Mouse (Mus musculus) heart, adult 11 months (tissue): ENCODE results near the gene Ctbp2.

Experiments used
- DNase-seq: peaks from one replicate; pipeline ENCODE4 v3.0.0; 2022

Gene Ctbp2

GRCm38 (mm10) chr7:133039556-133040255, 84.4 kb downstream of the Ctbp2 start:
- no peak for DNase-seq

- DNase-seq = peak; percentile 95
Observed at GRCm38 (mm10) chr7:133037618-133038017, 86.5 kb downstream of the Ctbp2 start.

GRCm38 (mm10) chr7:133037217-133037616, 86.9 kb downstream of the Ctbp2 start:
- DNase-seq = peak; percentile 97

GRCm38 (mm10) chr7:133035901-133036300, 88.3 kb downstream of the Ctbp2 start:
- no peak for DNase-seq

- peak; percentile 97 for DNase-seq
Observed at GRCm38 (mm10) chr7:133032589-133033203, 91.5 kb downstream of the Ctbp2 start.

- peak; percentile 83 for DNase-seq
Observed at GRCm38 (mm10) chr7:133029496-133030047, 94.6 kb downstream of the Ctbp2 start.

- no peak for DNase-seq
Observed at GRCm38 (mm10) chr7:133029004-133029403, 95.2 kb downstream of the Ctbp2 start.

- no peak for DNase-seq
Observed at GRCm38 (mm10) chr7:133027930-133028329, 96.2 kb downstream of the Ctbp2 start.

GRCm38 (mm10) chr7:133024694-133025093, 99.5 kb downstream of the Ctbp2 start:
- peak; percentile 82 for DNase-seq

GRCm38 (mm10) chr7:133019481-133020020, 104.6 kb downstream of the Ctbp2 start:
- peak; percentile 92 for DNase-seq

GRCm38 (mm10) chr7:133018961-133019360, 105.2 kb downstream of the Ctbp2 start:
- peak; percentile 92 for DNase-seq

GRCm38 (mm10) chr7:133015416-133016070, 108.6 kb downstream of the Ctbp2 start:
- DNase-seq = no peak

GRCm38 (mm10) chr7:133014631-133015030, 109.5 kb downstream of the Ctbp2 start:
- peak; percentile 86 for DNase-seq

GRCm38 (mm10) chr7:133013923-133014322, 110.2 kb downstream of the Ctbp2 start:
- peak; percentile 91 for DNase-seq

GRCm38 (mm10) chr7:133012637-133013366, 111.4 kb downstream of the Ctbp2 start:
- no peak for DNase-seq

GRCm38 (mm10) chr7:133011611-133012010, 112.5 kb downstream of the Ctbp2 start:
- DNase-seq = no peak

- DNase-seq = peak; percentile 92
Observed at GRCm38 (mm10) chr7:133011191-133011590, 113.0 kb downstream of the Ctbp2 start.

- no peak for DNase-seq
Observed at GRCm38 (mm10) chr7:133010477-133010876, 113.7 kb downstream of the Ctbp2 start.

GRCm38 (mm10) chr7:133009676-133010075, 114.5 kb downstream of the Ctbp2 start:
- DNase-seq = peak; percentile 87

- DNase-seq = peak; percentile 82
Observed at GRCm38 (mm10) chr7:133008663-133009062, 115.5 kb downstream of the Ctbp2 start.

GRCm38 (mm10) chr7:133007343-133007742, 116.8 kb downstream of the Ctbp2 start:
- DNase-seq = peak; percentile 95

- DNase-seq = peak; percentile 89
Observed at GRCm38 (mm10) chr7:133005772-133006171, 118.4 kb downstream of the Ctbp2 start.

- DNase-seq = peak; percentile 98
Observed at GRCm38 (mm10) chr7:133003421-133003820, 120.7 kb downstream of the Ctbp2 start.
